Mouse (Mus musculus) limb, embryonic 14.5 days (tissue): Measurements from ENCODE around the gene Gm10837. TPM values are rescaled to one million over a fixed set of nuclear protein-coding genes. Genes with fewer than 3 reads are reported as not detected.
A peak's percentile ranks its signal among the peaks of the same experiment; 100 is the strongest.

Experiments used
- ATAC-seq: fragments of 200-750 bp; cut with Nextera tagmentation; 2 replicates; pipeline ENCODE4 v1.8.0; 2017; ENCODE audit warnings: low read depth, moderate number of reproducible peaks, moderate TSS enrichment; ENCODE audit not compliant: low FRiP score
- DNase-seq: peaks from one replicate; pipeline ENCODE4 v3.0.0-alpha.2; 2015; ENCODE audit warnings: low spot score
- H3K27ac ChIP-seq: fragments of 300-500 bp; sonication (generic); replicated peaks from 2 replicates; pipeline ENCODE4 v1.5.1; 2014; ENCODE audit warnings: low read depth, mild to moderate bottlenecking, low read length, moderate library complexity, mixed read lengths
- H3K27me3 ChIP-seq: fragments of 300-500 bp; sonication (generic); 2 replicates; pipeline ENCODE4 v1.6.1; 2014; ENCODE audit warnings: low read length, mixed read lengths; ENCODE audit not compliant: control insufficient read depth, insufficient read depth
- H3K36me3 ChIP-seq: fragments of 300-500 bp; sonication (generic); 2 replicates; pipeline ENCODE4 v1.6.1; 2014; ENCODE audit warnings: mild to moderate bottlenecking, low read length, moderate library complexity, mixed read lengths; ENCODE audit not compliant: control insufficient read depth, insufficient read depth
- H3K4me1 ChIP-seq: fragments of 300-500 bp; sonication (generic); 2 replicates; pipeline ENCODE4 v1.6.1; 2014; ENCODE audit warnings: antibody characterized with exemption, low read length, mixed read lengths; ENCODE audit not compliant: control insufficient read depth, insufficient read depth
- H3K4me2 ChIP-seq: fragments of 300-500 bp; sonication (generic); replicated peaks from 2 replicates; pipeline ENCODE4 v1.6.1; 2014; ENCODE audit warnings: low read depth, mild to moderate bottlenecking, low read length, moderate library complexity; ENCODE audit not compliant: severe bottlenecking
- H3K4me3 ChIP-seq: fragments of 300-500 bp; sonication (generic); replicated peaks from 2 replicates; pipeline ENCODE4 v1.5.1; 2014; ENCODE audit warnings: low read length
- H3K9ac ChIP-seq: fragments of 300-500 bp; sonication (generic); 2 replicates; pipeline ENCODE4 v1.6.1; 2014; ENCODE audit warnings: mild to moderate bottlenecking, low read depth, low read length, moderate library complexity; ENCODE audit not compliant: severe bottlenecking
- H3K9me3 ChIP-seq: fragments of 300-500 bp; sonication (generic); 2 replicates; pipeline ENCODE4 v1.6.1; 2016; ENCODE audit warnings: low read length; ENCODE audit not compliant: control insufficient read depth
- POLR2A ChIP-seq: fragments of 200-500 bp; IDR thresholded peaks from 2 replicates; pipeline ENCODE4 v1.8.0; 2012; ENCODE audit warnings: inconsistent platforms, mild to moderate bottlenecking, moderate library complexity, borderline replicate concordance; ENCODE audit not compliant: insufficient read depth, insufficient read length; ENCODE audit errors: extremely low read depth
- WGBS: fragments of 180-500 bp; shearing (Covaris S2); extraction: QIAGEN DNeasy Blood & Tissue Kit; methylation state at CpG from one replicate; pipeline ENCODE4 v1.1.7; 2014; 5-methylcytosine and 5-hydroxymethylcytosine counted together
- polyA plus RNA-seq, 2 experiments: library from polyadenylated mRNA; depleted of rRNA in 1 of 2; stranded (reverse) in 1 of 2; unstranded in 1 of 2; fragments of >200 nt; fragmentation: Nextera tagmentation in 1 of 2; extraction: Ambion mirVana in 1 of 2; gene quantifications; 2 replicates each; pipeline versions ENCODE4 v1.2.1 to v1.2.3; 2012 to 2014

The Gm10837 gene
- polyA plus RNA-seq, 2 experiments: 0.12 TPM; not detected in 1

GRCm38 (mm10) chr14:122483556-122484421 lies 6.6 kb upstream of the Gm10837 start:
- no peak overlapping the region for H3K4me2 ChIP-seq
- no peak overlapping the region for H3K9ac ChIP-seq
- no peaks in the 10 kb centered on the region for H3K36me3 ChIP-seq
- no peak overlapping the region for H3K4me3 ChIP-seq
- H3K27ac ChIP-seq: no peak overlapping the region
- peaks cover 79% of the 10 kb centered on the region for H3K27me3 ChIP-seq
- ATAC-seq (no peak), DNase-seq (peak; percentile 2)
- WGBS: 20% methylated on average over 18 of the region's 18 CpGs
- H3K9me3 ChIP-seq: no peaks in the 10 kb centered on the region
- TF ChIP-seq POLR2A: no peak
- no peaks in the 10 kb centered on the region for H3K4me1 ChIP-seq

DNA sequence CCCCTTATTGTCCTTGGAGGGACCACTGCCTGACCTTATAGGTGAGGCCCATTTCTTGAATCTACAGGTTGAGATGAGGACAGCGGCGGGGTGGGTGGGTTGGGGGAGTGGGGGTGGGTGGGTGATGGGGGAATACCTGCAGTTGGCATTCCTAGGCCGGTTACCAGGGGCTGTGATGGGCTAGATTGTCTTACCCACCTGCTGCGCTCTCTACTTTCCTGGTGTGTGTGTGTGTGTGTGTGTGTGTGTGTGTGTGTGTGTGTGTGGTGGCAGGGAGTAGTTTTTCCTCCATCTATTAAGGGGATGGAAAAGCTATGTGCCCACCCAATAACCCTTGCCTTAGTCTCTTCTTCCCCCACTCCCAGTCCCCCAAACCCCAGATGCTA lies 5.9 kb upstream of the Gm10837 start:
- Histone ChIP-seq H3K9ac (no peak overlapping the region), H3K36me3 (no peaks in the 10 kb centered on the region), H3K9me3 (no peaks in the 10 kb centered on the region), H3K27me3 (peaks cover 78% of the 10 kb centered on the region), H3K4me1 (no peaks in the 10 kb centered on the region), H3K4me3 (no peak overlapping the region), H3K27ac (no peak overlapping the region), H3K4me2 (0 out of 2 replicates have a peak overlapping the region, but pooled peaks have one; percentile 32)
- WGBS: 42% methylated on average over 2 of the region's 4 CpGs
- TF ChIP-seq POLR2A: no peak
- DNase-seq (no peak), ATAC-seq (no peak)

GRCm38 (mm10) chr14:122484844-122485551 lies 5.4 kb upstream of the Gm10837 start:
- Histone ChIP-seq H3K9ac (no peak overlapping the region), H3K27ac (no peak overlapping the region), H3K27me3 (peaks cover 84% of the 10 kb centered on the region), H3K9me3 (no peaks in the 10 kb centered on the region), H3K4me1 (no peaks in the 10 kb centered on the region), H3K36me3 (no peaks in the 10 kb centered on the region), H3K4me3 (0 out of 2 replicates have a peak overlapping the region, but pooled peaks have one; percentile 5), H3K4me2 (peak overlapping the region; percentile 32)
- no peak for DNase-seq
- 3% methylated on average over 24 of the region's 24 CpGs for WGBS
- TF ChIP-seq POLR2A: no peak
- ATAC-seq: no peak

- 0 out of 2 replicates have a peak overlapping the region, but pooled peaks have one; percentile 5 for H3K4me3 ChIP-seq
- DNase-seq (no peak), ATAC-seq (no peak)
- H3K36me3 ChIP-seq: no peaks in the 10 kb centered on the region
- WGBS: 1% methylated on average over 12 of the region's 12 CpGs
- peak overlapping the region; percentile 32; the same call in 1 of the 2 replicates for H3K4me2 ChIP-seq
- H3K27ac ChIP-seq: no peak overlapping the region
- H3K9me3 ChIP-seq: no peaks in the 10 kb centered on the region
- peaks cover 87% of the 10 kb centered on the region for H3K27me3 ChIP-seq
- no peak for TF ChIP-seq POLR2A
- no peak overlapping the region for H3K9ac ChIP-seq
- H3K4me1 ChIP-seq: peaks cover 5% of the 10 kb centered on the region; the same call in 1 of the 2 replicates
Measured at GRCm38 (mm10) chr14:122485635-122486181, 4.7 kb upstream of the Gm10837 start.

- Histone ChIP-seq H3K4me2 (no peak overlapping the region), H3K9ac (no peak overlapping the region), H3K27ac (no peak overlapping the region), H3K4me3 (no peak overlapping the region), H3K27me3 (peaks cover 87% of the 10 kb centered on the region), H3K9me3 (no peaks in the 10 kb centered on the region), H3K4me1 (peaks cover 6% of the 10 kb centered on the region; the same call in 1 of the 2 replicates), H3K36me3 (no peaks in the 10 kb centered on the region)
- no peak for ATAC-seq
- DNase-seq: no peak
- TF ChIP-seq POLR2A: no peak
- WGBS: 7% methylated on average over 1 of the region's 1 CpGs
Measured at GRCm38 (mm10) chr14:122486611-122487010, 3.8 kb upstream of the Gm10837 start.
